Mouse (Mus musculus): ENCODE results near the gene Dmbt1.

DNA sequence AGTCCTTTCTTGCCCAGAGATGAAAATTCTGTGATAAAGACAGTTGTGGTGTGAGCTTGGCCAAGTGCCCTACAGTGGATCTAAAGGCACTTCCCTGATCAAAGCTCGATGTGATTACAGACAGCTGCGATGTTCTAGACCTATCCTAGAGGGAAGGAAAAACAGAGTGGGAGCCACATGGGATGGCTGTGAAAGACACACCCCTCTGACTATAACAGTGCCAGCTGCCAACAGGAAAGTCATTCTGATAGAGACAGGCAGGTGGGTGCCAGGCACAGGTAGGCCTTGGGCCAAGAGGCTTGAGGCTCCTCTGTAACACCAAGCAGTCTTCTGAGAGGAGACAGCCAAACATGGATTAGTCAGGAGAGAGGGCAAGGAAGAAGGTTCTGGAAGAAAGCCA is 12.7 kb upstream of the Dmbt1 start:
- no peak for TF ChIP-seq CTCF (IDR thresholded peaks at IDR 0.05 in 2 of 3, conservative IDR thresholded peaks at IDR 0.05 in 1 of 3; ENCODE audit: control insufficient read depth in 1 of 3, insufficient read depth in 1 of 3, low read depth in 2 of 3, low read length in 3 of 3, poor library complexity in 1 of 3, severe bottlenecking in 1 of 3)
- TF ChIP-seq SIN3A (IDR thresholded peaks at IDR 0.05; ENCODE audit: low read length), result no peak
